Mouse (Mus musculus): Measurements from ENCODE around the gene Heatr1.

- no peak for TF ChIP-seq CTCF (IDR thresholded peaks at IDR 0.05; ENCODE audit: borderline replicate concordance, insufficient read depth, low read length)
- TF ChIP-seq POLR2A (IDR thresholded peaks at IDR 0.05; ENCODE audit: low read depth, low read length): no peak
Measured at GRCm38 (mm10) chr13:12462623-12463022, 67.8 kb downstream of the Heatr1 start.

All from embryonic fibroblast, embryonic 13.5 days (primary cell).